In the genomic region with DNA sequence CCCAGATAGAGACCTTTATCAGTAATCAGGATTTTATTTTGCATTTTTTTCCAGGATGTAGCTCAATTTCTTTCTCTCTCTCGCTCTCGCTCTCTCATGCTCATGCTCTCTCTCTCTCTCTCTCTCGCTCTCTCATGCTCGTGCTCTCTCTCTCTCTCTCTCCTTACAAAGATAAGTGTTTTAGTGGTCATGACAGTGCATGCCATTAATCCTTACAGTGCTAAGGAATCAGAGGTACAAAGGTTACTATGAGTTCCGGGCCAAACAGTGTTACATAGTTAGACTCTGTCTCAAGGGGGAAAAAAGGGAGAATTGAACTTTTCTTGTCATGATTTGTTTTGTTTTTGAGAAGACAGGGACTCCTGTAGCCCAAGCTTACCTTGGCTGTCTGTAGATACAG, we compare ENCODE assay signal across 31 mouse cellular contexts. TPM values are rescaled to one million over a fixed set of nuclear protein-coding genes. Genes with fewer than 3 reads are reported as not detected.
"Had no signal": no experiment of that assay in that cellular context is flagged by ENCODE, and none has a peak within 500 bp of the region (broad histone marks: within the 10 kb centered on the region; RNA-seq: fewer than 3 reads in every experiment).

No protein-coding gene starts in this region.

- DNase-seq: cerebellum, adult 2 months; cerebellum, adult 8-10 months; cerebellum, adult 9-10 months; cerebellum, adult 9-11 months; cerebellum, postnatal 10 days; cerebellum, postnatal 14 days; cerebellum, postnatal 25 days; cerebellum, postnatal 36 days; embryo, embryonic 11 days; forebrain, postnatal 0 days; gastrocnemius, adult 2 months; gastrocnemius, postnatal 10 days; gastrocnemius, postnatal 14 days; gastrocnemius, postnatal 25 days; gastrocnemius, postnatal 36 days; heart, adult 11 months; heart, adult 18-20 months had no signal

- H3K4me3 ChIP-seq: embryonic facial prominence, embryonic 10.5 days; embryonic facial prominence, embryonic 12.5 days; embryonic facial prominence, embryonic 13.5 days; embryonic facial prominence, embryonic 15.5 days; erythroblast, embryonic 14.5 days; forebrain, embryonic 10.5 days; forebrain, embryonic 12.5 days; forebrain, embryonic 13.5 days; forebrain, embryonic 15.5 days; gastrocnemius, adult 2 months had no signal

- H3K27me3 ChIP-seq: embryonic facial prominence, embryonic 12.5 days; embryonic facial prominence, embryonic 13.5 days; embryonic facial prominence, embryonic 15.5 days; forebrain, embryonic 12.5 days; forebrain, embryonic 13.5 days; forebrain, embryonic 15.5 days had no signal

- ATAC-seq: forebrain, embryonic 13.5 days; forebrain, embryonic 14.5 days; forebrain, embryonic 15.5 days; forebrain, embryonic 16.5 days; forebrain, postnatal 0 days had no signal

- H3K4me1 ChIP-seq: embryonic facial prominence, embryonic 10.5 days; embryonic facial prominence, embryonic 12.5 days; embryonic facial prominence, embryonic 13.5 days; embryonic facial prominence, embryonic 15.5 days; forebrain, embryonic 10.5 days; forebrain, embryonic 12.5 days; forebrain, embryonic 13.5 days had no signal

- H3K9ac ChIP-seq: embryonic facial prominence, embryonic 12.5 days; embryonic facial prominence, embryonic 13.5 days; embryonic facial prominence, embryonic 15.5 days; forebrain, embryonic 12.5 days; forebrain, embryonic 13.5 days; forebrain, embryonic 15.5 days; forebrain, postnatal 0 days had no signal

- H3K4me2 ChIP-seq: embryonic facial prominence, embryonic 12.5 days; embryonic facial prominence, embryonic 13.5 days; embryonic facial prominence, embryonic 15.5 days; forebrain, embryonic 12.5 days; forebrain, embryonic 13.5 days; forebrain, embryonic 15.5 days had no signal

- H3K27ac ChIP-seq: embryonic facial prominence, embryonic 10.5 days; embryonic facial prominence, embryonic 12.5 days; embryonic facial prominence, embryonic 13.5 days; embryonic facial prominence, embryonic 15.5 days; forebrain, embryonic 10.5 days; forebrain, embryonic 12.5 days; forebrain, embryonic 13.5 days; forebrain, embryonic 15.5 days; gastrocnemius, adult 2 months had no signal

- H3K9me3 ChIP-seq: embryonic facial prominence, embryonic 10.5 days; embryonic facial prominence, embryonic 12.5 days; embryonic facial prominence, embryonic 13.5 days; embryonic facial prominence, embryonic 15.5 days; forebrain, embryonic 10.5 days; forebrain, embryonic 12.5 days; forebrain, embryonic 13.5 days; forebrain, embryonic 15.5 days had no signal

RNA-seq across cellular contexts. Expression of gene Syt16, which starts 17.8 kb away (rescaled TPM):
- polyA plus RNA-seq: erythroblast, embryonic 14.5 days had no signal

RNA-seq across cellular contexts. Expression of gene Gm49321, which starts 42.2 kb away (rescaled TPM):
- polyA plus RNA-seq: cerebellum, adult 2 months; cortical plate, adult 2 months; erythroblast, embryonic 14.5 days; frontal cortex, adult 2 months; gonadal fat pad, adult 2 months had no signal
